Mouse (Mus musculus) lung, embryonic 16.5 days (tissue): ENCODE data around the gene Eif3i. TPM values are rescaled to one million over a fixed set of nuclear protein-coding genes. Genes with fewer than 3 reads are reported as not detected.

Experiments
- microRNA-seq: library from miRNA; unstranded; fragments of <30 nt; microRNA quantifications from one replicate; pipeline ENCODE4, GENCODE M21; 2016
- polyA plus RNA-seq: library from polyadenylated mRNA; unstranded; fragments of >200 nt; fragmentation: Nextera tagmentation; extraction: Ambion mirVana; gene quantifications from 2 replicates; pipeline ENCODE4 v1.2.1, GENCODE M21; 2015

The Eif3i gene
- polyA plus RNA-seq, 1 experiment from 2014 or later = 229 TPM

Small RNAs within 50 kb of the gene (microRNA-seq; reads per million reads assigned to microRNA genes)
- gene Mir8119 = not detected

Other genes starting within 250 kb of the Eif3i start
- 21.7 and 22.0 TPM in 2 replicates for gene Zbtb8a, start 222.5 kb downstream of the Eif3i start, polyA plus RNA-seq
- 2.7 and 4.1 TPM in 2 replicates for gene Zbtb8b, start 159.8 kb downstream of the Eif3i start, polyA plus RNA-seq
- gene Bsdc1, start 139.1 kb downstream of the Eif3i start, polyA plus RNA-seq = 25.5 and 29.2 TPM in 2 replicates
- gene Tssk3, start 109.6 kb downstream of the Eif3i start, polyA plus RNA-seq = not detected in 2 replicates
- gene Fam229a, start 109.5 kb downstream of the Eif3i start, polyA plus RNA-seq = not detected in 2 replicates
- gene Marcksl1, start 87.1 kb downstream of the Eif3i start, polyA plus RNA-seq = 506 and 544 TPM in 2 replicates
- 243 and 247 TPM in 2 replicates for gene Hdac1, start 57.9 kb downstream of the Eif3i start, polyA plus RNA-seq
- gene Lck, start 27.0 kb downstream of the Eif3i start, polyA plus RNA-seq = 10.7 and 26.5 TPM in 2 replicates
- 5.3 and 6.3 TPM in 2 replicates for gene Fam167b, start 22.1 kb downstream of the Eif3i start, polyA plus RNA-seq
- gene Tmem234, start within 50 bp of the Eif3i start, polyA plus RNA-seq = 190 and 198 TPM in 2 replicates
- 3.8 TPM in 2 replicates for gene Dcdc2b, start 13.6 kb upstream of the Eif3i start, polyA plus RNA-seq
- 29.3 and 29.7 TPM in 2 replicates for gene Iqcc, start 18.5 kb upstream of the Eif3i start, polyA plus RNA-seq
- gene Ccdc28b, start 23.3 kb upstream of the Eif3i start, polyA plus RNA-seq = 65.8 and 71.1 TPM in 2 replicates
- gene Txlna, start 40.4 kb upstream of the Eif3i start, polyA plus RNA-seq = 80.4 and 82.6 TPM in 2 replicates
- gene Kpna6, start 72.1 kb upstream of the Eif3i start, polyA plus RNA-seq = 15.8 and 18.2 TPM in 2 replicates
- 10.5 and 13.4 TPM in 2 replicates for gene Tmem39b, start 96.2 kb upstream of the Eif3i start, polyA plus RNA-seq
- gene Khdrbs1, start 141.7 kb upstream of the Eif3i start, polyA plus RNA-seq = 84.3 and 93.1 TPM in 2 replicates
- 302 and 330 TPM in 2 replicates for gene Ptp4a2, start 210.6 kb upstream of the Eif3i start, polyA plus RNA-seq